10 mouse cellular contexts compared by ENCODE assay signal in the genomic region with DNA sequence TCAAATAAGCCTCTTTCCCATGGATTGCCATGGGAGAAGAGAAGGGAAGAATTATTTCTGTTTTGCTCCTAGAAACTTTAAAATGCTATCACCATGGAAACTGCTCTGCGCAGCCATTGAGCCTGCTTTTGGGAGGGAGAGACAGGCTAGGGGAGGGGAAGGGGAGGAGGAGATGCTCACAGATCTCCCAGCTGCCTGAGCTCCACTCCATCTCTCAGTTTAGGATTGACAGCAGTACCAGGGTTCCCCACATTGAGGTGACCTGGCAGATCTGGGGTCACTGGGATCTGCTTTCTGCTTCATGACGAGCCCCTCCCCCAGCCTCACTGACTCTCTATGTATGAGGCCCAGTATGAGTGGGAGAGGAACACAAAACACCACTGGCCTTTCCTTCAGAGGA.
DNase-seq lines count a peak whose midpoint lies in the region; ATAC-seq and TF ChIP-seq lines count a peak whose summit lies in the region.
"Had no signal": no experiment of that assay in that cellular context is flagged by ENCODE, and none has a peak within 500 bp of the region (broad histone marks: within the 10 kb centered on the region; RNA-seq: fewer than 3 reads in every experiment).

No protein-coding gene starts in this region.

- no peak overlapping the region for H3K9ac ChIP-seq in hindbrain, embryonic 11.5 days (ENCODE audit: low read depth, low read length)
- H3K9ac ChIP-seq in midbrain, embryonic 11.5 days (ENCODE audit: low read length) = no peak overlapping the region

- peak; percentile 53; the same call in 1 of the 2 replicates for ATAC-seq in hindbrain, embryonic 11.5 days (ENCODE audit: low FRiP score)
- ATAC-seq in midbrain, embryonic 11.5 days (ENCODE audit: low FRiP score) = peak; percentile 52; the same call in 1 of the 2 replicates

- intact Hi-C loops in left cerebral cortex, adult 2 months (cut with DNase I) = loop anchor here (2.0 kb wide), 1 partner anchor 88 kb away; no protein-coding TSS in a partner anchor
- intact Hi-C loops in left cerebral cortex, postnatal 4 days (cut with DNase I) = no loop called here

- peak overlapping the region; percentile 85 for H3K27ac ChIP-seq in left cerebral cortex, adult 2 months
- H3K27ac ChIP-seq in hindbrain, embryonic 11.5 days (ENCODE audit: low read depth, low read length) = no peak overlapping the region
- no peak overlapping the region for H3K27ac ChIP-seq in midbrain, embryonic 11.5 days (ENCODE audit: low read depth, low read length)
- H3K27ac ChIP-seq: heart, adult 2 months had no signal

- H3K4me3 ChIP-seq in left cerebral cortex, adult 2 months = no peak overlapping the region
- H3K4me3 ChIP-seq in hindbrain, embryonic 11.5 days (ENCODE audit: low read depth, low read length) = no peak overlapping the region
- H3K4me3 ChIP-seq in midbrain, embryonic 11.5 days (ENCODE audit: low read depth, low read length) = no peak overlapping the region
- H3K4me3 ChIP-seq: erythroblast, embryonic 14.5 days; heart, adult 2 months had no signal

- no peaks in the 10 kb centered on the region for H3K9me3 ChIP-seq in hindbrain, embryonic 11.5 days (ENCODE audit: control insufficient read depth, low read length)
- H3K9me3 ChIP-seq in midbrain, embryonic 11.5 days (ENCODE audit: control insufficient read depth, low read length) = no peaks in the 10 kb centered on the region

- peak; percentile 49 for DNase-seq in left cerebral cortex, adult 2 months (ENCODE audit: extremely low spot score in 1 of 2, low spot score in 2 of 2)
- DNase-seq in left cerebral cortex, postnatal 4 days = no peak
- DNase-seq in hindbrain, embryonic 11.5 days (ENCODE audit: low spot score) = no peak
- DNase-seq in midbrain, embryonic 11.5 days (ENCODE audit: low spot score, missing footprints) = no peak
- peak; percentile 84 for DNase-seq in telencephalon, adult 2 months (ENCODE audit: low read depth, low spot score)
- no peak for DNase-seq in cerebellum, postnatal 14 days
- no peak for DNase-seq in lung, postnatal 10 days
- DNase-seq: cerebellum, adult 9-10 months; heart, adult 2 months had no signal

- WGBS in hindbrain, embryonic 11.5 days = 23% methylated on average over 2 of the region's 2 CpGs
- WGBS in midbrain, embryonic 11.5 days = 36% methylated on average over 2 of the region's 2 CpGs

- no peaks in the 10 kb centered on the region for H3K36me3 ChIP-seq in hindbrain, embryonic 11.5 days (ENCODE audit: control insufficient read depth, insufficient read depth, low read length)
- H3K36me3 ChIP-seq in midbrain, embryonic 11.5 days (ENCODE audit: control insufficient read depth, insufficient read depth, low read length) = no peaks in the 10 kb centered on the region

- no peaks in the 10 kb centered on the region for H3K27me3 ChIP-seq in hindbrain, embryonic 11.5 days (ENCODE audit: control insufficient read depth, insufficient read depth, low read length)
- no peaks in the 10 kb centered on the region for H3K27me3 ChIP-seq in midbrain, embryonic 11.5 days (ENCODE audit: control insufficient read depth, insufficient read depth, low read length)

- no peak overlapping the region for H3K4me2 ChIP-seq in hindbrain, embryonic 11.5 days (replicated peaks; ENCODE audit: low read depth, low read length)
- H3K4me2 ChIP-seq in midbrain, embryonic 11.5 days = no peak overlapping the region

- TF ChIP-seq CTCF in left cerebral cortex, adult 2 months (IDR thresholded peaks at IDR 0.05) = no peak; the same call in 1 of the 2 replicates

- H3K4me1 ChIP-seq in hindbrain, embryonic 11.5 days (replicated peaks; ENCODE audit: control insufficient read depth, insufficient read depth, low read length) = no peaks in the 10 kb centered on the region; the same call in none of the 2 replicates
- peaks cover 9% of the 10 kb centered on the region for H3K4me1 ChIP-seq in midbrain, embryonic 11.5 days (ENCODE audit: control insufficient read depth, insufficient read depth, low read length)

Comparison
In these comparisons a context has a peak if more than half of its experiments do, and no peak if none do; other contexts are left out.
1. DNase-seq: peak in left cerebral cortex, adult 2 months (2 of 2) and telencephalon, adult 2 months (single experiment); none in left cerebral cortex, postnatal 4 days (single experiment), hindbrain, embryonic 11.5 days (single experiment), midbrain, embryonic 11.5 days (single experiment), cerebellum, postnatal 14 days (0 of 2) and lung, postnatal 10 days (single experiment).